Mouse (Mus musculus) CH12.LX (cell line): ENCODE results near the gene Kng2. TPM values are rescaled to one million over a fixed set of nuclear protein-coding genes. Genes with fewer than 3 reads are reported as not detected.
A peak's percentile ranks its signal among the peaks of the same experiment; 100 is the strongest.

Source experiments
- DNase-seq: peaks from one replicate; pipeline ENCODE4 v3.0.0-alpha.2; 2013; ENCODE audit errors: extremely low read depth
- H3K27ac ChIP-seq: 2 replicates; pipeline ENCODE4 v1.5.1; 2012; ENCODE audit warnings: low read depth, mild to moderate bottlenecking, control low read depth, moderate library complexity; ENCODE audit not compliant: insufficient read depth
- H3K27me3 ChIP-seq: replicated peaks from 2 replicates; pipeline ENCODE3; 2012; ENCODE audit warnings: inconsistent platforms
- H3K36me3 ChIP-seq, 2 experiments: replicated peaks in 1 of 2; 2 replicates each; pipeline versions ENCODE3 to v1.6.1; 2012; ENCODE audit warnings: inconsistent platforms in 1 of 2, low read length in 1 of 2, mild to moderate bottlenecking in 1 of 2, mixed read lengths in 1 of 2, moderate library complexity in 1 of 2; ENCODE audit not compliant: control insufficient read depth in 1 of 2, insufficient read depth in 1 of 2
- H3K4me1 ChIP-seq, 2 experiments: 2 replicates each; pipeline ENCODE4 v1.6.1; 2012; ENCODE audit warnings: inconsistent platforms in 1 of 2, moderate library complexity in 1 of 2; ENCODE audit not compliant: insufficient read depth in 2 of 2, control insufficient read depth in 1 of 2
- H3K4me2 ChIP-seq: 2 replicates; pipeline ENCODE4 v1.6.1; 2012; ENCODE audit warnings: low read depth, mild to moderate bottlenecking, control low read depth; ENCODE audit not compliant: poor library complexity, insufficient read depth, severe bottlenecking
- H3K4me3 ChIP-seq, 3 experiments: fragments of 150-350 bp in 1 of 3; sonication (generic) in 1 of 3; replicated peaks in 1 of 3; 2 replicates each; pipeline versions ENCODE3 to v1.5.1; 2011 to 2012; ENCODE audit warnings: low read depth in 2 of 3, low read length in 2 of 3, mild to moderate bottlenecking in 2 of 3, moderate library complexity in 2 of 3, control low read depth in 1 of 3, improper control_type of control experiment in 1 of 3, inconsistent platforms in 1 of 3, mixed read lengths in 1 of 3; ENCODE audit not compliant: poor library complexity in 1 of 3
- H3K79me2 ChIP-seq: replicated peaks from 2 replicates; pipeline ENCODE4 v1.6.1; 2012; ENCODE audit warnings: mild to moderate bottlenecking, moderate library complexity; ENCODE audit not compliant: control insufficient read depth, poor library complexity, insufficient read depth, severe bottlenecking; ENCODE audit errors: extremely low read depth
- H3K9ac ChIP-seq: 2 replicates; pipeline ENCODE4 v1.6.1; 2012; ENCODE audit warnings: low read depth, mild to moderate bottlenecking, control low read depth, moderate library complexity; ENCODE audit not compliant: insufficient read depth
- H3K9me3 ChIP-seq: replicated peaks from 2 replicates; pipeline ENCODE3; 2012; ENCODE audit warnings: low read length, inconsistent platforms, mixed read lengths
- BHLHE40 ChIP-seq: IDR thresholded peaks from 2 replicates; pipeline ENCODE4 v1.6.1; 2011; ENCODE audit warnings: mild to moderate bottlenecking, low read depth, low read length, improper control_type of control experiment
- CHD2 ChIP-seq: IDR thresholded peaks from 2 replicates; pipeline ENCODE4 v1.6.1; 2011; ENCODE audit warnings: low read length, improper control_type of control experiment
- ELF1 ChIP-seq: IDR thresholded peaks from 2 replicates; pipeline ENCODE4 v1.6.1; 2014; ENCODE audit warnings: low read depth, mild to moderate bottlenecking, inconsistent platforms, low read length, improper control_type of control experiment
- EP300 ChIP-seq: IDR thresholded peaks from 2 replicates; pipeline ENCODE4 v1.6.1; 2011; ENCODE audit warnings: low read length, improper control_type of control experiment
- GABPA ChIP-seq: IDR thresholded peaks from 2 replicates; pipeline ENCODE4 v1.6.1; 2012; ENCODE audit warnings: low read depth, low read length, improper control_type of control experiment, inconsistent platforms; ENCODE audit not compliant: insufficient replicate concordance
- JUN ChIP-seq: IDR thresholded peaks from 2 replicates; pipeline ENCODE4 v1.6.1; 2011; ENCODE audit warnings: low read depth, mild to moderate bottlenecking, low read length, improper control_type of control experiment, moderate library complexity; ENCODE audit not compliant: insufficient read depth
- MAFK ChIP-seq: IDR thresholded peaks from 2 replicates; pipeline ENCODE4 v1.6.1; 2011; ENCODE audit warnings: low read length, improper control_type of control experiment; ENCODE audit not compliant: insufficient replicate concordance
- MAX ChIP-seq: IDR thresholded peaks from 2 replicates; pipeline ENCODE4 v1.6.1; 2011; ENCODE audit warnings: low read length, improper control_type of control experiment
- MAZ ChIP-seq: IDR thresholded peaks from 2 replicates; pipeline ENCODE4 v1.6.1; 2012; ENCODE audit warnings: low read depth, mild to moderate bottlenecking, inconsistent platforms, low read length, improper control_type of control experiment, moderate library complexity
- MEF2A ChIP-seq: IDR thresholded peaks from 2 replicates; pipeline ENCODE4 v1.6.1; 2014; ENCODE audit warnings: low read depth, mild to moderate bottlenecking, inconsistent platforms, low read length, improper control_type of control experiment, borderline replicate concordance
- MYC ChIP-seq: IDR thresholded peaks from 2 replicates; pipeline ENCODE4 v1.6.1; 2011; ENCODE audit warnings: low read depth, mild to moderate bottlenecking, improper control_type of control experiment, low read length
- NRF1 ChIP-seq: IDR thresholded peaks from 2 replicates; pipeline ENCODE4 v1.6.1; 2014; ENCODE audit warnings: low read depth, mild to moderate bottlenecking, inconsistent platforms, low read length, improper control_type of control experiment, moderate library complexity
- PAX5 ChIP-seq: IDR thresholded peaks from 2 replicates; pipeline ENCODE4 v1.6.1; 2012; ENCODE audit warnings: low read length, inconsistent platforms, mixed read lengths
- POLR2AphosphoS2 ChIP-seq: IDR thresholded peaks from 2 replicates; pipeline ENCODE4 v1.6.1; 2011; ENCODE audit warnings: low read depth, low read length, improper control_type of control experiment
- RCOR1 ChIP-seq: conservative IDR thresholded peaks from 2 replicates; pipeline ENCODE4 v1.6.1; 2012; ENCODE audit warnings: low read depth, mild to moderate bottlenecking, inconsistent platforms, low read length, improper control_type of control experiment
- SMC3 ChIP-seq: IDR thresholded peaks from 2 replicates; pipeline ENCODE4 v1.6.1; 2011; ENCODE audit warnings: low read depth, low read length, improper control_type of control experiment
- TBP ChIP-seq: conservative IDR thresholded peaks from 2 replicates; pipeline ENCODE4 v1.6.1; 2011; ENCODE audit warnings: low read depth, low read length, improper control_type of control experiment
- TCF12 ChIP-seq: IDR thresholded peaks from 2 replicates; pipeline ENCODE4 v1.6.1; 2014; ENCODE audit warnings: low read depth, mild to moderate bottlenecking, inconsistent platforms, low read length, improper control_type of control experiment
- UBTF ChIP-seq: IDR thresholded peaks from 2 replicates; pipeline ENCODE4 v1.6.1; 2012; ENCODE audit warnings: low read depth, mild to moderate bottlenecking, inconsistent platforms, low read length, improper control_type of control experiment, moderate library complexity
- USF1 ChIP-seq: IDR thresholded peaks from 2 replicates; pipeline ENCODE4 v1.6.1; 2014; ENCODE audit warnings: low read depth, mild to moderate bottlenecking, inconsistent platforms, low read length, improper control_type of control experiment
- ZC3H11A ChIP-seq: IDR thresholded peaks from 2 replicates; pipeline ENCODE4 v1.6.1; 2012; ENCODE audit warnings: low read depth, mild to moderate bottlenecking, inconsistent platforms, low read length, improper control_type of control experiment
- ZMIZ1 ChIP-seq: IDR thresholded peaks from 2 replicates; pipeline ENCODE4 v1.6.1; 2012; ENCODE audit warnings: low read depth, mild to moderate bottlenecking, inconsistent platforms, low read length, improper control_type of control experiment
- ZNF384 ChIP-seq: IDR thresholded peaks from 2 replicates; pipeline ENCODE4 v1.6.1; 2012; ENCODE audit warnings: low read depth, low read length, improper control_type of control experiment, inconsistent platforms
- dilution Hi-C: fragments of 300-500 bp; cut with MboI; formaldehyde crosslinking; loops from 2 replicates; pipeline ENCODE4 v1.14.3; 2020; ENCODE audit warnings: low sequenced_read_pairs; ENCODE audit not compliant: extremely low pct_unique_long_range_greater_than_20kb, extremely low pct_ligation_motif_present
- in situ Hi-C: fragments of 300-500 bp; cut with MboI; formaldehyde crosslinking; loops from 3 replicates; pipeline ENCODE4 v1.14.3; 2019; ENCODE audit warnings: low sequenced_read_pairs, low pct_ligation_motif_present, low pct_unique_long_range_greater_than_20kb, mixed read lengths
- polyA plus RNA-seq: library from polyadenylated mRNA; unstranded; fragments of >175 nt; gene quantifications from 2 replicates; pipeline ENCODE4 v1.2.1, GENCODE M21; 2012; ENCODE audit warnings: low read depth; ENCODE audit not compliant: insufficient read length
- total RNA-seq, 2 experiments: library from RNA; depleted of rRNA; stranded (reverse); fragments of 300-350 nt in 1 of 2; fragments of >200 nt in 1 of 2; gene quantifications; 2 replicates each; pipeline ENCODE4 v1.2.3; 2012 to 2014

Kng2 gene
- total and polyA plus RNA-seq, 3 experiments = not detected

DNA sequence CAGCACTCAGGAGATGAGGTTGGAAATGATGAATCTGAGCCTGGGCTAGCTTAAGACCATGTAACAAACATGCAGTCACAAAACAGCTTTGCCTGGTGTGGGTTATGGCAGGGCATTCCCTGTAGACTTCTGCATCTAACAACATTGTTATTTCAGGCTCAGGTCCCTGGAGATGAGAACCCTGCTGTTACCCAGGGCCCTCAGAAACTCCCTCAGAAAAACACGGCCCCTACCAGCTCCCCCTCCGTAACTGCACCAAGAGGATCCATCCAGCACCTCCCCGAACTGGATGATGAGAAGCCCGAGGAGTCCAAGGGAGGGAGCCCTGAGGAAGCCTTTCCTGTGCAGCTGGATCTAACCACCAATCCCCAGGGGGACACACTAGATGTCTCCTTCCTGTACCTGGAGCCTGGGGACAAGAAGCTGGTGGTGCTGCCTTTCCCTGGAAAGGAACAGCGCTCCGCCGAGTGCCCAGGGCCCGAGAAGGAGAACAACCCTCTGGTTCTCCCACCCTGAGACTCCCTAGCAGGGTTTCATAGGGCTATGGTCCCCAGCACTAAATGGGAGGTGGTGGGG is 90.1 kb downstream of the Kng2 start:
- no peak for TF ChIP-seq ZNF384
- no peak for TF ChIP-seq UBTF
- TF ChIP-seq JUN = no peak
- no peak for TF ChIP-seq NRF1
- no peak for TF ChIP-seq ZMIZ1
- TF ChIP-seq PAX5 = no peak
- TF ChIP-seq MAFK = no peak
- peak; percentile 11 for DNase-seq
- Histone ChIP-seq H3K27me3 (no peaks in the 10 kb centered on the region), H3K27ac (no peak overlapping the region), H3K4me2 (no peak overlapping the region), H3K9ac (no peak overlapping the region), H3K9me3 (peaks cover 13% of the 10 kb centered on the region), H3K4me3 (no peak overlapping the region), H3K79me2 (no peaks in the 10 kb centered on the region), H3K4me1 (peaks cover 10 to 34% of the 10 kb centered on the region in 2 experiments), H3K36me3 (peaks cover 0 to 2% of the 10 kb centered on the region in 2 experiments)
- in situ Hi-C loops (no loop called here), dilution Hi-C loops (no loop called here)

DNA sequence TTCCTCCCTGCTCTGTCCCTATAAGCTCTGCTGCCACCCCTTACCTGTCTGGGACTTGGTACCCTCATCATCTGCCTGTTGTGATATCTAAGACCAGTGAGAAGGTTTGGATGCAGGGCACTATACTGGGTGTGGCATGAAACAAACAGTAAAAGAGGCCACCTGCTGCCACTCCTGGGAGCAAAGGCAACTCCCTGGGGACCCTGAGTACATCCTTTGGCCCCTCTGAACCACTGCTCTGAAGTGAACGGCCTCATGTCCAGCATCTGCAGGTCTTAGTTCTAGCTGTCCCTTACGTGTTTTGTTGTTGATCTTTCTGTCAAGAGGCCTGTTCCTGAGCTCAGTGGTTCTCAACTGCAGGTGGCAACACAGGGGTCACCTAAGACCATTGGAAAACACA is 90.7 kb downstream of the Kng2 start:
- in situ Hi-C loops = no loop called here
- Histone ChIP-seq H3K9ac (no peak overlapping the region), H3K4me1 (peaks cover 10 to 29% of the 10 kb centered on the region in 2 experiments), H3K4me2 (no peak overlapping the region), H3K27ac (no peak overlapping the region), H3K27me3 (no peaks in the 10 kb centered on the region), H3K9me3 (peaks cover 12% of the 10 kb centered on the region), H3K36me3 (peaks cover 0 to 2% of the 10 kb centered on the region in 2 experiments), H3K4me3 (no peak overlapping the region), H3K79me2 (no peaks in the 10 kb centered on the region)
- dilution Hi-C loops = no loop called here
- DNase-seq = peak; percentile 27
- no peak for TF ChIP-seq SMC3
- TF ChIP-seq TCF12 = no peak
- TF ChIP-seq MAX = no peak
- no peak for TF ChIP-seq ZC3H11A
- no peak for TF ChIP-seq RCOR1
- no peak for TF ChIP-seq GABPA
- TF ChIP-seq EP300 = no peak

DNA sequence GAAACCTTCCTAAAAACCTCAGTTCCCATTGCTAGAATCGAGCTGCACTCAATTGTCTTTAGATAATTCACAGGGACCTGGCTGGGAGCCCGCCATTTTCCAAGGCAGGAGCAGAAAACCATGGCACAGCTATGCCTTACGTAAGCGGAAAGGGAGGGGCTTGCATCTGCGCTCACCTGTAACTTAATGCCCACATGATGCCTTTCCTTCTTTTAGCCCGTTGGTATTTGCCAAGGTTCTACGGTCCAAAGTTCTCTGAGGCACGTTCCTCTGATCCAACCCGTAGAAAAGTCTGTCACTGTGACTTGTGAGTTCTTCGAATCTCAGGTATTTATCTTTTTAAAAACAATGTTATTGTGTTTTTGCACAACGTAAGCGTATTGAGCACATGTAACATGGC is 91.7 kb downstream of the Kng2 start:
- Histone ChIP-seq H3K27me3 (no peaks in the 10 kb centered on the region), H3K4me2 (no peak overlapping the region)

More for the DNA sequence above, 91.7 kb downstream of the Kng2 start:
- DNase-seq = no peak
- H3K9ac ChIP-seq = no peak overlapping the region
- in situ Hi-C loops (no loop called here), dilution Hi-C loops (no loop called here)
- TF ChIP-seq POLR2AphosphoS2 = no peak
- no peak for TF ChIP-seq JUN
- TF ChIP-seq MEF2A = no peak
- no peak for TF ChIP-seq USF1
- TF ChIP-seq MYC = no peak
- no peak for TF ChIP-seq ELF1
- no peak for TF ChIP-seq MAFK
- no peak for TF ChIP-seq EP300
- TF ChIP-seq CHD2 = no peak
- TF ChIP-seq ZC3H11A = no peak
- TF ChIP-seq GABPA = no peak
- no peak for TF ChIP-seq MAZ
- TF ChIP-seq BHLHE40 = no peak
- no peak for TF ChIP-seq MAX
- no peak for TF ChIP-seq SMC3
- no peak for TF ChIP-seq UBTF
- TF ChIP-seq TBP = no peak
- H3K4me3 ChIP-seq = no peak overlapping the region
- peaks cover 9% of the 10 kb centered on the region for H3K9me3 ChIP-seq
- peaks cover 6 to 21% of the 10 kb centered on the region in 2 experiments; a peak in 3 of 4 replicates for H3K4me1 ChIP-seq
- H3K36me3 ChIP-seq = peaks cover 0 to 2% of the 10 kb centered on the region in 2 experiments
- H3K79me2 ChIP-seq = no peaks in the 10 kb centered on the region
- H3K27ac ChIP-seq = no peak overlapping the region
